Mouse (Mus musculus): ENCODE measurements at regions not wholly inside any gene's neighbourhood (a gene's known extent, or its start where the extent isn't known, plus 50 kb on each side); places are given as distances from the start of the nearest gene placed in this dataset.

- H3K4me3 ChIP-seq: no peak overlapping the region
- no peaks in the 10 kb centered on the region for H3K27me3 ChIP-seq (ENCODE audit: control insufficient read depth, insufficient read depth, low read length)
- intact Hi-C loops (cut with DNase I): no loop called here
- H3K9ac ChIP-seq (ENCODE audit: low read depth, low read length): no peak overlapping the region
- H3K79me2 ChIP-seq (replicated peaks; ENCODE audit: control insufficient read depth, insufficient read depth, low read length): no peaks in the 10 kb centered on the region
- no peaks in the 10 kb centered on the region for H3K4me1 ChIP-seq (ENCODE audit: control insufficient read depth, insufficient read depth, low read length)
- no peak for DNase-seq
- H3K36me3 ChIP-seq (ENCODE audit: control insufficient read depth, insufficient read depth, low read length): no peaks in the 10 kb centered on the region
- TF ChIP-seq CTCF (IDR thresholded peaks at IDR 0.05) (no peak), POLR2A (IDR thresholded peaks at IDR 0.05; ENCODE audit: insufficient read depth, low read depth, low read length) (no peak), EP300 (IDR thresholded peaks at IDR 0.05; ENCODE audit: insufficient read depth, low read depth, low read length) (no peak)
- no peak overlapping the region for H3K27ac ChIP-seq
- 54% methylated on average over 11 of the region's 11 CpGs for WGBS
Observed at GRCm38 (mm10) chr5:119310178-119310930, 360.1 kb upstream of the Tbx3 start.

GRCm38 (mm10) chr5:119312808-119313207 lies 357.7 kb upstream of the Tbx3 start:
- 76% methylated on average over 14 of the region's 14 CpGs for whole genome bisulfite sequencing
- intact Hi-C loops (cut with DNase I): no loop called here

GRCm38 (mm10) chr5:119315149-119315548 lies 355.3 kb upstream of the Tbx3 start:
- Histone ChIP-seq H3K79me2 (replicated peaks; ENCODE audit: control insufficient read depth, insufficient read depth, low read length) (no peaks in the 10 kb centered on the region), H3K4me1 (ENCODE audit: control insufficient read depth, insufficient read depth, low read length) (no peaks in the 10 kb centered on the region), H3K27me3 (ENCODE audit: control insufficient read depth, insufficient read depth, low read length) (no peaks in the 10 kb centered on the region), H3K36me3 (ENCODE audit: control insufficient read depth, insufficient read depth, low read length) (no peaks in the 10 kb centered on the region), H3K9ac (ENCODE audit: low read depth, low read length) (no peak overlapping the region), H3K4me3 (no peak overlapping the region), H3K27ac (no peak overlapping the region)
- TF ChIP-seq CTCF (IDR thresholded peaks at IDR 0.05) (no peak), POLR2A (IDR thresholded peaks at IDR 0.05; ENCODE audit: insufficient read depth, low read depth, low read length) (no peak), EP300 (IDR thresholded peaks at IDR 0.05; ENCODE audit: insufficient read depth, low read depth, low read length) (no peak)
- WGBS: 92% methylated on average over 7 of the region's 7 CpGs
- DNase-seq: no peak
- intact Hi-C loops (cut with DNase I): no loop called here

More at GRCm38 (mm10) chr5:119312808-119313207, 357.7 kb upstream of the Tbx3 start:
- H3K4me1 ChIP-seq (ENCODE audit: control insufficient read depth, insufficient read depth, low read length): no peaks in the 10 kb centered on the region
- H3K4me3 ChIP-seq: no peak overlapping the region
- H3K36me3 ChIP-seq (ENCODE audit: control insufficient read depth, insufficient read depth, low read length): no peaks in the 10 kb centered on the region
- H3K79me2 ChIP-seq (replicated peaks; ENCODE audit: control insufficient read depth, insufficient read depth, low read length): no peaks in the 10 kb centered on the region
- no peak overlapping the region for H3K9ac ChIP-seq (ENCODE audit: low read depth, low read length)
- no peak overlapping the region for H3K27ac ChIP-seq
- DNase-seq: peak; percentile 19 to 35
- no peak for TF ChIP-seq CTCF (IDR thresholded peaks at IDR 0.05)
- TF ChIP-seq EP300 (IDR thresholded peaks at IDR 0.05; ENCODE audit: insufficient read depth, low read depth, low read length): no peak
- TF ChIP-seq POLR2A (IDR thresholded peaks at IDR 0.05; ENCODE audit: insufficient read depth, low read depth, low read length): no peak
- no peaks in the 10 kb centered on the region for H3K27me3 ChIP-seq (ENCODE audit: control insufficient read depth, insufficient read depth, low read length)

GRCm38 (mm10) chr5:119317617-119318016 lies 352.9 kb upstream of the Tbx3 start:
- Histone ChIP-seq H3K9ac (ENCODE audit: low read depth, low read length) (no peak overlapping the region), H3K4me3 (no peak overlapping the region), H3K27me3 (ENCODE audit: control insufficient read depth, insufficient read depth, low read length) (no peaks in the 10 kb centered on the region), H3K79me2 (replicated peaks; ENCODE audit: control insufficient read depth, insufficient read depth, low read length) (no peaks in the 10 kb centered on the region), H3K36me3 (ENCODE audit: control insufficient read depth, insufficient read depth, low read length) (no peaks in the 10 kb centered on the region), H3K27ac (no peak overlapping the region), H3K4me1 (ENCODE audit: control insufficient read depth, insufficient read depth, low read length) (no peaks in the 10 kb centered on the region; the same call in 1 of the 2 replicates)
- intact Hi-C loops (cut with DNase I): no loop called here
- 74% methylated on average over 11 of the region's 11 CpGs for WGBS
- no peak for DNase-seq
- TF ChIP-seq EP300 (IDR thresholded peaks at IDR 0.05; ENCODE audit: insufficient read depth, low read depth, low read length) (no peak), POLR2A (IDR thresholded peaks at IDR 0.05; ENCODE audit: insufficient read depth, low read depth, low read length) (no peak), CTCF (IDR thresholded peaks at IDR 0.05) (no peak)

- DNase-seq: peak in 1 of 2 experiments; percentile 15
- Histone ChIP-seq H3K9ac (ENCODE audit: low read depth, low read length) (no peak overlapping the region), H3K27me3 (ENCODE audit: control insufficient read depth, insufficient read depth, low read length) (no peaks in the 10 kb centered on the region), H3K36me3 (ENCODE audit: control insufficient read depth, insufficient read depth, low read length) (no peaks in the 10 kb centered on the region), H3K4me3 (no peak overlapping the region), H3K79me2 (replicated peaks; ENCODE audit: control insufficient read depth, insufficient read depth, low read length) (no peaks in the 10 kb centered on the region), H3K4me1 (ENCODE audit: control insufficient read depth, insufficient read depth, low read length) (peaks cover 3% of the 10 kb centered on the region), H3K27ac (no peak overlapping the region)
- TF ChIP-seq POLR2A (IDR thresholded peaks at IDR 0.05; ENCODE audit: insufficient read depth, low read depth, low read length) (no peak), EP300 (IDR thresholded peaks at IDR 0.05; ENCODE audit: insufficient read depth, low read depth, low read length) (no peak)
- intact Hi-C loops (cut with DNase I): no loop called here
- 56% methylated on average over 10 of the region's 10 CpGs for WGBS
Observed at GRCm38 (mm10) chr5:119321368-119322144, 348.9 kb upstream of the Tbx3 start.

- TF ChIP-seq EP300 (IDR thresholded peaks at IDR 0.05; ENCODE audit: insufficient read depth, low read depth, low read length) (no peak), CTCF (IDR thresholded peaks at IDR 0.05) (no peak)
- WGBS: 86% methylated on average over 13 of the region's 13 CpGs
- DNase-seq: no peak
- Histone ChIP-seq H3K27me3 (ENCODE audit: control insufficient read depth, insufficient read depth, low read length) (no peaks in the 10 kb centered on the region), H3K27ac (no peak overlapping the region), H3K9ac (ENCODE audit: low read depth, low read length) (no peak overlapping the region), H3K79me2 (replicated peaks; ENCODE audit: control insufficient read depth, insufficient read depth, low read length) (no peaks in the 10 kb centered on the region), H3K36me3 (ENCODE audit: control insufficient read depth, insufficient read depth, low read length) (no peaks in the 10 kb centered on the region), H3K4me3 (no peak overlapping the region), H3K4me1 (ENCODE audit: control insufficient read depth, insufficient read depth, low read length) (peaks cover 3% of the 10 kb centered on the region)
- intact Hi-C loops (cut with DNase I): no loop called here
Observed at GRCm38 (mm10) chr5:119322411-119322810, 348.1 kb upstream of the Tbx3 start.

Data from heart, adult 2 months (tissue).